Mouse (Mus musculus): ENCODE results near the gene BC004004. TPM values are rescaled to one million over a fixed set of nuclear protein-coding genes. Genes with fewer than 3 reads are reported as not detected.
A peak's percentile ranks its signal among the peaks of the same experiment; 100 is the strongest.

Gene BC004004
- polyA plus RNA-seq, 1 experiment from 2014 or later = 116 TPM

DNA sequence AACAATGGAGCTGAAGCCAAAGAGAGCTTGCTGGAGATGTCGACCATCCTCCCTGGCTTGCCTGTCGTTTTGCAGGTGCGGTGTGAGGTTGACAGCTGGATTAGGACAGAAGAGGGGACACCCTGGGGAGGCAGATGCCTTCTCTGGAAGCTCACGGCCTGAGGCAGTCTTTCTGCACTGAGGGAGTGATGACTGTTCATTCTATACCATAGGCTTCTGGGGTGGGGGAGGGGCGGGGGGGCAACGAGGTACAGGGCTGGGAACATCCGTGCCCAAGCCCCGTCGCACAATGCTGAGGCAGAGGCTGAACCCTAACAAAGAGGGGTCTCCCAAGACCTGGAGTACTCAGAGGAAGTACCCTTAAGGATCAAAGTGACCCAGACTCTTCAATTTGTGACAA lies 88.3 kb downstream of the BC004004 start:
- WGBS = 14% methylated on average over 9 of the region's 9 CpGs
- H3K36me3 ChIP-seq (ENCODE audit: control insufficient read depth, insufficient read depth) = no peaks in the 10 kb centered on the region
- H3K4me1 ChIP-seq (replicated peaks; ENCODE audit: control insufficient read depth, insufficient read depth, low read length) = peaks cover 2% of the 10 kb centered on the region; the same call in 1 of the 2 replicates
- H3K4me2 ChIP-seq (replicated peaks; ENCODE audit: low read depth) = peak overlapping the region; percentile 60
- H3K9ac ChIP-seq (ENCODE audit: low read depth, low read length) = 0 out of 2 replicates have a peak overlapping the region, but pooled peaks have one; percentile 26
- no peaks in the 10 kb centered on the region for H3K27me3 ChIP-seq (replicated peaks; ENCODE audit: control insufficient read depth, insufficient read depth, low read length)
- H3K9me3 ChIP-seq (ENCODE audit: control insufficient read depth) = no peaks in the 10 kb centered on the region
- H3K27ac ChIP-seq (ENCODE audit: low read depth, low read length) = peak overlapping the region; percentile 67; the same call in 1 of the 2 replicates
- no peak for ATAC-seq
- TF ChIP-seq CTCF (IDR thresholded peaks at IDR 0.05; ENCODE audit: low read depth) = no peak
- peak overlapping the region; percentile 16; the same call in 1 of the 2 replicates for H3K4me3 ChIP-seq (ENCODE audit: low read depth, low read length)

DNA sequence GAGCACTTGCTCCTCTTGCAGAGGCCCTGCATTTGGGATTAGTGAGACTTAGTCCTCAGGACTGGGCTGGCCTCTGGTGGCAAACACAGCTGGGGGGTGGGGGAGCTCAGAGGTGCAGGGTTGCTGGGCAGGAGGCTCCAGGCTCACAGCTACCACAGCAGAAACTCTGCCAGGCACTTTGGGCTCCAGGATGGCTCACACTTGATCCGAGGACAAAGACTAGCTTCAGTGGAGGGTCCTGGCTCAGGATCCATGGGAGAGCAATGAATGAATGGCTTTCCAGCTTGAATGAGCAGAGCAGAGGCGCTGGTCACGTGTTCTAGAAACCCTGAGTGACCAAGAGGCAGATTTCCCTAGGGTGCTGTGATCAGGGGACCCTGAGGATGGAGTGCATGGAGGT lies 90.3 kb downstream of the BC004004 start:
- no peak overlapping the region for H3K9ac ChIP-seq (ENCODE audit: low read depth, low read length)
- WGBS = 71% methylated on average over 3 of the region's 3 CpGs
- H3K27ac ChIP-seq (ENCODE audit: low read depth, low read length) = no peak overlapping the region
- TF ChIP-seq CTCF (IDR thresholded peaks at IDR 0.05; ENCODE audit: low read depth) = no peak
- H3K27me3 ChIP-seq (replicated peaks; ENCODE audit: control insufficient read depth, insufficient read depth, low read length) = no peaks in the 10 kb centered on the region
- no peak overlapping the region for H3K4me2 ChIP-seq (replicated peaks; ENCODE audit: low read depth)
- no peak overlapping the region for H3K4me3 ChIP-seq (ENCODE audit: low read depth, low read length)
- H3K9me3 ChIP-seq (ENCODE audit: control insufficient read depth) = no peaks in the 10 kb centered on the region
- H3K36me3 ChIP-seq (ENCODE audit: control insufficient read depth, insufficient read depth) = no peaks in the 10 kb centered on the region
- ATAC-seq = no peak
- H3K4me1 ChIP-seq (replicated peaks; ENCODE audit: control insufficient read depth, insufficient read depth, low read length) = peaks cover 2% of the 10 kb centered on the region; the same call in 1 of the 2 replicates

DNA sequence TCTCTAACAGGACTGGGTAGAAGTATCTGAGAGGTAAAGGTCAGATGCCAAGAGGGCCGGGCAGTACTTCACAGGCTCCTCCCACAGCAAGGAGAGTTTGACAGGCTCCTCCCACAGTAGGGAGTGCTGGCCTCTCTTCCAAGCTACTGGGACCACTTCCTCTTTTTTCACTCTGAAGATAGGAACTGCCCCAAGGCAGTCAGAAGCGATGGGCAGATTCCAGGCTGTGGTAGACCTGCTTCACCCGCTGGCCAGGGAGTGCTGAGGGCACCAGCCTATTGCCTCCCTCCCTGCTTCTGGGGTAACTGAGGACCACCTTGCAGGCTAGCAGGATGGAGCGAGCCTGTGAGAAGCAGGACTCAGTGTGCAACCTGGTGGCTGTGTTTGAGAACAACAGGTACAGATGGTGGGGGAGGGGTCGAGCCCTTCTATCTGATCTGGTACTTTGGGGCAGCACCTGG lies 92.2 kb downstream of the BC004004 start, which contains the start of gene Fgd2:
Gene Fgd2, plus strand, starts transcription at position 154 of the 461 bp plus-strand sequence.
- no peak within 1 kb of the TSS for H3K27ac ChIP-seq (ENCODE audit: low read depth, low read length)
- peaks cover 2% of the 10 kb centered on the region; the same call in 1 of the 2 replicates for H3K4me1 ChIP-seq (replicated peaks; ENCODE audit: control insufficient read depth, insufficient read depth, low read length)
- H3K9me3 ChIP-seq (ENCODE audit: control insufficient read depth) = no peaks in the 10 kb centered on the region
- ATAC-seq = no peak
- 17% methylated on average over 5 of the region's 5 CpGs for WGBS
- H3K9ac ChIP-seq (ENCODE audit: low read depth, low read length) = no peak within 1 kb of the TSS
- TF ChIP-seq CTCF (IDR thresholded peaks at IDR 0.05; ENCODE audit: low read depth) = peak; percentile 35
- H3K27me3 ChIP-seq (replicated peaks; ENCODE audit: control insufficient read depth, insufficient read depth, low read length) = no peaks in the 10 kb centered on the region
- H3K4me3 ChIP-seq (ENCODE audit: low read depth, low read length) = no peak within 1 kb of the TSS
- H3K4me2 ChIP-seq (replicated peaks; ENCODE audit: low read depth) = no peak within 1 kb of the TSS
- H3K36me3 ChIP-seq (ENCODE audit: control insufficient read depth, insufficient read depth) = no peaks in the 10 kb centered on the region

DNA sequence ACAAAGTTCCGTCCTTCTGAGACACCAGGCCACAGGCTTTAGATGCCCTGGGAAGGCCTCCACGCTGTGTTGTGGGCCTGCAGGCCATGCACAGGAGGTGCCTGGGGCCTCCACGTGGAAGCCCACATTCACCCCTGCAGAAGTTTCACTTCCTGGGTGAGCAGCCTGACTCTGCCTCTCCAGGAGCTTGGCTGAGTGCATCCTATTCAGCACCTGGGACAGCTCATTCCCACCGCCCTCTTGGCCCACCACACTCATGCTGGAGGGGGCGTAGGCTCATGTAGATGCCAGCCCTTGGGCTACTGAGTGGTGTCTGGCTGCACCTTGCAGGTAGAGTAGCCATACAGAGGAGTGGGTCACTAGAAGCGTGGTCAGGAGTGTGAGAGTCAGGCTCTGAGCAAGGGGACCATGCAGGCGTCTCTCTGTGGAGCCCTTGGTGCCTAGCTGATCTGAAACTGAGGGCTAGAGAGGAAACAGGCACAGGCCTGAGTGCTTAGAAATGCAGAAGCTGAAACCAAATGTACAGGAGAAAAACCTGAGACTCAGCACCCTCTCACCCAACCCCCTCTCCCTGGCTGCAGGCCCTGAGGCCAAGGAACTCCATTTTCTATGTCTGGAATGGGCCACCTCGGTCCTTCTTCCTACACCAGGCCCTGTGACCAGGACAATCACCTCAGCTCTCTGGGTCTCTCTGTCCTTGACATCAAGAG lies 93.5 kb downstream of the BC004004 start:
- 61% methylated on average over 8 of the region's 8 CpGs for WGBS
- Histone ChIP-seq H3K27ac (ENCODE audit: low read depth, low read length) (no peak overlapping the region), H3K4me3 (ENCODE audit: low read depth, low read length) (no peak overlapping the region)

DNA sequence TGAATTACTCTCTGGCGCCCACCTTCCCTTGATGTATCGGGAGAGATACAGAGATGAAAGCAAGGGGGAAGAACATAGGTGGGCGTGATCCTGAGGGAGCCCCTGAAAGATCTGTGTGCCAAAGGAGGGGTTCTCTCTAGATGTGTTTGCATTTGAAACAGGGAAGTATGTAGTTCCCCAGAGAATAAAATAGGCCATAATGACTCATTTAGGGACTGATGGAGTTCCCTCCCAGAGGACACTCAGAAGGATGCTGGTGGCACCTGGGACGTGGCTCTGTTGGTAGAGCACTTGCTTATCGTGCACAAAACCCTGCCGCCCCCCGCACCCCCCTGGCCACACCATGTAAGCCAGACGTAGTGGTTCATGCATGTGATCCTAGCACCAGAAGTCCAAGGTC lies 94.5 kb downstream of the BC004004 start:
- TF ChIP-seq CTCF (IDR thresholded peaks at IDR 0.05; ENCODE audit: low read depth) = no peak
- Histone ChIP-seq H3K27ac (ENCODE audit: low read depth, low read length) (no peak overlapping the region), H3K36me3 (ENCODE audit: control insufficient read depth, insufficient read depth) (no peaks in the 10 kb centered on the region), H3K4me3 (ENCODE audit: low read depth, low read length) (no peak overlapping the region), H3K4me2 (replicated peaks; ENCODE audit: low read depth) (no peak overlapping the region), H3K9me3 (ENCODE audit: control insufficient read depth) (no peaks in the 10 kb centered on the region), H3K4me1 (replicated peaks; ENCODE audit: control insufficient read depth, insufficient read depth, low read length) (no peaks in the 10 kb centered on the region), H3K9ac (ENCODE audit: low read depth, low read length) (no peak overlapping the region), H3K27me3 (replicated peaks; ENCODE audit: control insufficient read depth, insufficient read depth, low read length) (no peaks in the 10 kb centered on the region)
- no peak for ATAC-seq
- 75% methylated on average over 8 of the region's 8 CpGs for WGBS

More for the DNA sequence above, 93.5 kb downstream of the BC004004 start:
- Histone ChIP-seq H3K4me2 (replicated peaks; ENCODE audit: low read depth) (no peak overlapping the region), H3K9ac (ENCODE audit: low read depth, low read length) (no peak overlapping the region), H3K27me3 (replicated peaks; ENCODE audit: control insufficient read depth, insufficient read depth, low read length) (no peaks in the 10 kb centered on the region), H3K4me1 (replicated peaks; ENCODE audit: control insufficient read depth, insufficient read depth, low read length) (no peaks in the 10 kb centered on the region), H3K36me3 (ENCODE audit: control insufficient read depth, insufficient read depth) (no peaks in the 10 kb centered on the region), H3K9me3 (ENCODE audit: control insufficient read depth) (no peaks in the 10 kb centered on the region)
- no peak for TF ChIP-seq CTCF (IDR thresholded peaks at IDR 0.05; ENCODE audit: low read depth)
- no peak for ATAC-seq

Other genes starting within 250 kb of the BC004004 start
- gene Srsf3, start 236.2 kb upstream of the BC004004 start, polyA plus RNA-seq (2015; fragmentation: Nextera tagmentation; extraction: Ambion mirVana) = 257 TPM in 2 replicates
- gene Cdkn1a, start 177.8 kb upstream of the BC004004 start, polyA plus RNA-seq (2015; fragmentation: Nextera tagmentation; extraction: Ambion mirVana) = 74.9 and 88.3 TPM in 2 replicates
- gene Rab44, start 154.6 kb upstream of the BC004004 start, polyA plus RNA-seq (2015; fragmentation: Nextera tagmentation; extraction: Ambion mirVana) = 0.20 TPM in 2 replicates
- gene Cpne5, start 30.6 kb upstream of the BC004004 start, polyA plus RNA-seq (2015; fragmentation: Nextera tagmentation; extraction: Ambion mirVana) = 2.7 and 3.3 TPM in 2 replicates
- gene Ppil1, start 4.6 kb upstream of the BC004004 start, polyA plus RNA-seq (2015; fragmentation: Nextera tagmentation; extraction: Ambion mirVana) = 53.7 and 59.1 TPM in 2 replicates
- gene Pi16, start 48.9 kb downstream of the BC004004 start, polyA plus RNA-seq (2015; fragmentation: Nextera tagmentation; extraction: Ambion mirVana) = 0.73 and 0.76 TPM in 2 replicates
- 139 and 143 TPM in 2 replicates for gene Mtch1, start 79.1 kb downstream of the BC004004 start, polyA plus RNA-seq (2015; fragmentation: Nextera tagmentation; extraction: Ambion mirVana)
- gene Fgd2, start 92.1 kb downstream of the BC004004 start, polyA plus RNA-seq (2015; fragmentation: Nextera tagmentation; extraction: Ambion mirVana) = 4.9 and 6.0 TPM in 2 replicates
- gene Pim1, start 222.0 kb downstream of the BC004004 start, polyA plus RNA-seq (2015; fragmentation: Nextera tagmentation; extraction: Ambion mirVana) = 16.8 and 18.9 TPM in 2 replicates

Measured in intestine, postnatal 0 days (tissue).